Mouse (Mus musculus): ENCODE data around the gene Gm14435.
"Not testable (repeated sequence)": the region's sequence is repeated elsewhere in the genome, so short reads cannot be mapped to it uniquely, and the experiment has no call there.

Gm14435 gene

DNA sequence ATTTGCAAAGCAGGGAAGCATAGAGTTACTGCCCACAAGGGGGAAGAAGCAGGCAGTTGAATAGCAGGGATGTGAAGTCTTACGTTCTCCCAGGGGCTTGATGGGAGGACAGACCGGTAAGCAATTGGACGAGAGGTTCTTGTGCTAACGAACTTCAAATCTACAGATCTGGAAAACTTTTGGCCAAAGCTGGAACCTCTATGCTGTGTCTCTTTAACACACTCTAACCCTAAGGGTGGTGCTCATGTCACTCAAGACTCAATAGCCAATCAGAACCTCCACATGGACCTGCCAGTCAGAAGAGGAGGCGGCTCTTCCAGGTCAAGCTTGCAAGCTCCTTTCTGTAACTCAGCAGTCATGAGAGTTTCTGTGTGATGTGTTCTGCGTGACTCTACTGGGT lies at the start of gene Gm14435:
Gene Gm14435 (plus strand): TSS at position 301 of the 400 bp plus-strand sequence.
- DNase-seq: not testable (repeated sequence)

Data from kidney, adult 11 months (tissue).